Mouse (Mus musculus) layer of hippocampus, postnatal 25 days (tissue): ENCODE results near the gene Skp1a. TPM values are rescaled to one million over a fixed set of nuclear protein-coding genes. Genes with fewer than 3 reads are reported as not detected.

ENCODE experiments used
- DNase-seq, 2 experiments: peaks; one replicate each; pipeline ENCODE4 v3.0.0; 2022; ENCODE audit warnings: mixed read lengths in 2 of 2, low spot score in 1 of 2; ENCODE audit errors: extremely low spot score in 1 of 2
- total RNA-seq, 2 experiments: library from RNA; stranded (reverse); gene quantifications; 2 replicates each; pipeline ENCODE4 v1.2.3; 2021

Skp1a gene
- total RNA-seq, 2 experiments from 2014 or later, result 448 to 507 TPM

- DNase-seq, result no peak
Observed at GRCm38 (mm10) chr11:52275774-52276555, 44.2 kb downstream of the Skp1a start.

GRCm38 (mm10) chr11:52276961-52277391, 45.2 kb downstream of the Skp1a start:
- DNase-seq, result no peak

- no peak for DNase-seq
Observed at GRCm38 (mm10) chr11:52277433-52278150, 45.8 kb downstream of the Skp1a start.

- no peak for DNase-seq
Observed at GRCm38 (mm10) chr11:52278164-52278563, 46.4 kb downstream of the Skp1a start.

GRCm38 (mm10) chr11:52278991-52279390, 47.2 kb downstream of the Skp1a start:
- no peak for DNase-seq

GRCm38 (mm10) chr11:52279611-52280145, 47.9 kb downstream of the Skp1a start:
- DNase-seq, result no peak

GRCm38 (mm10) chr11:52280566-52281455, 49.0 kb downstream of the Skp1a start:
- DNase-seq, result no peak

GRCm38 (mm10) chr11:52281568-52282328, 50.0 kb downstream of the Skp1a start:
- no peak for DNase-seq

- no peak for DNase-seq
Observed at GRCm38 (mm10) chr11:52282420-52282773, 50.6 kb downstream of the Skp1a start.

GRCm38 (mm10) chr11:52282774-52283595, 51.2 kb downstream of the Skp1a start, which contains the start of gene Tcf7:
Gene Tcf7, minus strand, starts transcription at chr11:52283014.
- peak; percentile 30 to 31 for DNase-seq

- DNase-seq, result peak in 1 of 2 experiments; percentile 16
Observed at GRCm38 (mm10) chr11:52283596-52284571, 52.1 kb downstream of the Skp1a start.

- no peak for DNase-seq
Observed at GRCm38 (mm10) chr11:52286301-52286957, 54.6 kb downstream of the Skp1a start.

- DNase-seq, result no peak
Observed at GRCm38 (mm10) chr11:52286958-52287305, 55.1 kb downstream of the Skp1a start.

- no peak for DNase-seq
Observed at GRCm38 (mm10) chr11:52292346-52292745, 60.6 kb downstream of the Skp1a start.

- no peak for DNase-seq
Observed at GRCm38 (mm10) chr11:52292894-52293293, 61.1 kb downstream of the Skp1a start.

GRCm38 (mm10) chr11:52294103-52294502, 62.3 kb downstream of the Skp1a start:
- DNase-seq, result no peak
